Mouse (Mus musculus) G1E (cell line): ENCODE results near the gene Med15.

ENCODE experiments used
- CTCF ChIP-seq: IDR thresholded peaks from 2 replicates; pipeline ENCODE4 v1.5.1; 2012; ENCODE audit warnings: low read depth, low read length, inconsistent platforms, mixed read lengths
- GATA1 ChIP-seq: IDR thresholded peaks from 2 replicates; pipeline ENCODE4 v1.6.1; 2012; ENCODE audit warnings: borderline replicate concordance, low read length, inconsistent platforms, mixed read lengths
- GATA2 ChIP-seq: IDR thresholded peaks from 2 replicates; pipeline ENCODE4 v1.6.1; 2012; ENCODE audit warnings: low read depth, low read length, inconsistent platforms, borderline replicate concordance
- POLR2AphosphoS5 ChIP-seq: IDR thresholded peaks from 2 replicates; pipeline ENCODE4 v1.6.1; 2012; ENCODE audit warnings: low read depth, low read length, inconsistent platforms; ENCODE audit not compliant: insufficient replicate concordance
- TAL1 ChIP-seq: conservative IDR thresholded peaks from 2 replicates; pipeline ENCODE4 v1.6.1; 2012; ENCODE audit warnings: low read depth, low read length, inconsistent platforms, mixed read lengths

DNA sequence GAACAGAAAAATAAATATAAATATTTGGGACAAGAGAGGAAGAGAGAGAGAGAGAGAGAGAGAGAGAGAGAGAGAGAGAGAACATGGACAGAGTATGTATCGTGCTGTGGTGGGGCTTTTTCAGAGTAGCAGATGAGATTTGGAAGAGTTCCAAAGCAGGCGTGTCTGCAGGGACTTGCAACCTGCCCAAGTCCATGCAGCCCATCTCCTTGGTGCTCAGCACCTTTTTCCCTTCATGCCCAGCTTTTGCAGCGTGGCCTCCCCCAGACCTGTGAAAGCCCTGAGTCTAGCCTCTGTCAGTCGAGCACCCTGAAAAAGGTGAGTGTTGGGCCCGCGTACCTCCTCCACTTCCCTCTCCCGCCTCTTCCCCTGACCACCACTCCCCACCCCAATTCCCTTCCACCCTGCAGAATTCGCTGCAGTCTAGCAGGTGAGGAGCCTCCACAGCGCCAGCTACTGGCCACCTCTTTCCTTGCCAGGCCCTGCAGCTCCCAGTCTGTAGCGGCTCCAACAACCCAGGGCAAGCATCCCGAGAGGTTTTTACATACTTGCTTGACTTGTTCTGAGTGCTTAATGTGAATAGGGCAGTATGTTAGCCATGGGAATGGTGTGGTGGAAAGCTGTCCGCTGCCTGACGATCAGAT is 114.6 kb downstream of the Med15 start:
- TF ChIP-seq CTCF (peak; percentile 74), GATA1 (no peak), POLR2AphosphoS5 (no peak), GATA2 (no peak), TAL1 (no peak)
